Mouse (Mus musculus): ENCODE results near the gene Zkscan8. TPM values are rescaled to one million over a fixed set of nuclear protein-coding genes. Genes with fewer than 3 reads are reported as not detected.
A peak's percentile ranks its signal among the peaks of the same experiment; 100 is the strongest.

The Zkscan8 gene
- polyA plus RNA-seq, 2 experiments: 1.4 to 2.1 TPM

DNA sequence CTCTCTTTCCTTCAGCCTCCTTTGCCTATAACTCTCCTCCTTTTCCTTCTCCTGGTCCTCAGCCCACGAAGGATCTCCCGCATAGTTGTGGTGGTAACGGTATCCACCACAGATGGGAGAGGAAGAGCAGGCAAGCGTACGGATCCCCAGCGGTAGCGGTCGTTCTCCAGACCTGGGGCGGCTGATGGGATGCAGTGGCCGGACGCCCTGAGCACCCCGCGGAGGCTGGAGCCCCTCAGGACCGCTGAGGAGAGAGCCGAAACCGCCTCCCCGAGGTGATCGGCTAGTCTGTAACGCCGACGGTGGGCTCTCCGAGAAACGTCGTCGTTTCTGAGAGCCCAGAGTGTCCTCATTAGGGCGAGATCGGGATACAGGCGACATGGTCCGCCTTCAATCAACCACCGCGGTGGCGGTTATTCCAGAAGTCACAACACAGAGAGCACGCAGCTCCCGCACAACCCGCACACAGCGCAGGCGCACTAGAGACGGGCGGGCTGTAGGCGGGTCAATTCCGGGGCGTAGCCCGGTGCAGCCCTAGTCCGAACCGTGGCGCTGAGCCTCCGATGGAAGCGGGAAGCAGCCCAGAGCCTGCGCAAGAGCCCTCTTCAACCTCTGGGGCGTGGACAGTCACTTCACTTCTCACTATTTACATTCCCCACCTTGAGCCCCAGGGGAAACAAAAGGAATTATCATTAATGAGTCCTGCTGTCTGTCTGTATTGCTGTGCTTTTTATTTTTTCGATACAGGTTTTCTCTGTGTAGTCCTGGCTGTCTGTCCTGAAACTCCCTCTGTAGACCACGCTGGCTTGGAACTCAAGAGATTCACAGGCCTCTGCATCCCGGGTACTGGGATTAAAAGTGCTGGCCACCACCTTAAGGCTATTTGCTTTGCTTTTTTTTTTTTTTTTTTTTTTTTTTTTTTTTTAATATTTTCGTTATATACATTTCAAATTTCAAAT lies 62.6 kb downstream of the Zkscan8 start, which contains the start of gene Nkapl:
TSS of gene Nkapl (minus strand) at position 449 of the 959 bp plus-strand sequence.
- under 1% methylated on average over 54 of the region's 54 CpGs for WGBS (ENCODE audit: insufficient replicate concordance)
- no peak for TF ChIP-seq EP300 (IDR thresholded peaks at IDR 0.05; ENCODE audit: low read depth)
- TF ChIP-seq CTCF (IDR thresholded peaks at IDR 0.05; ENCODE audit: low read depth): peak; percentile 29
- H3K9me3 ChIP-seq (ENCODE audit: control insufficient read depth, low read length): no peaks in the 10 kb centered on the region
- no peaks in the 10 kb centered on the region for H3K36me3 ChIP-seq (replicated peaks; ENCODE audit: control insufficient read depth, insufficient read depth, low read depth)
- H3K4me2 ChIP-seq (ENCODE audit: low read depth): peak within 1 kb of the TSS; percentile 97
- ATAC-seq (ENCODE audit: insufficient read depth): peak; percentile 100
- peak; percentile 81 to 85 (median 82) for DNase-seq (ENCODE audit: low read depth in 3 of 3, low spot score in 3 of 3)
- H3K9ac ChIP-seq (replicated peaks): peak within 1 kb of the TSS; percentile 76
- H3K4me3 ChIP-seq (ENCODE audit: insufficient read depth in 1 of 2, low read depth in 2 of 2, low read length in 2 of 2): peak within 1 kb of the TSS; percentile 64 to 84
- H3K4me1 ChIP-seq (replicated peaks; ENCODE audit: control insufficient read depth in 2 of 2, insufficient read depth in 2 of 2, low read length in 1 of 2): peaks cover 7 to 8% of the 10 kb centered on the region in 2 experiments
- H3K27ac ChIP-seq: no peak within 1 kb of the TSS
- peaks cover 8% of the 10 kb centered on the region for H3K27me3 ChIP-seq (ENCODE audit: control insufficient read depth, insufficient read depth, low read length)

DNA sequence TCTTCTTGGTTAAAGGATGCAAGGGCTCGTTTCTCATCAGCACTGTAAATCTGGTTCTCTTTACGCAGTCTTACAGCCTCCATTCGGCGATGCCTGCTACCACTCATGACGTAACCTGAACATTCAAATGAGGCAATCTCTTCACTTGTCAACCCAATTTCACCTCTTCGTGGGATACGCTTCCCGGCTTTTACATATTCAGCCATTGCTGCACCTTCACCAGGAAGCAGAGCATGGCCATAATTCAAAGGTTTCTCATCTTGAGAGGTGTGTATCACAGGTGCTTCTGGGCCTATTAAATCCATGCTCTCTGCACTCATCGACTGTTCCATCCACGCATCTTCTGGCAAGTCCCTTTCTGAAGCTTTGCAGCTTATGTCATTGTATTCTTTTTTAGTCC lies 63.6 kb downstream of the Zkscan8 start:
- Histone ChIP-seq H3K9ac (replicated peaks) (no peak overlapping the region), H3K4me3 (ENCODE audit: insufficient read depth in 1 of 2, low read depth in 2 of 2, low read length in 2 of 2) (no peak overlapping the region), H3K9me3 (ENCODE audit: control insufficient read depth, low read length) (no peaks in the 10 kb centered on the region), H3K27ac (no peak overlapping the region), H3K4me2 (ENCODE audit: low read depth) (peak overlapping the region; percentile 97), H3K4me1 (replicated peaks; ENCODE audit: control insufficient read depth in 2 of 2, insufficient read depth in 2 of 2, low read length in 1 of 2) (peaks cover 3 to 6% of the 10 kb centered on the region in 2 experiments), H3K36me3 (replicated peaks; ENCODE audit: control insufficient read depth, insufficient read depth, low read depth) (no peaks in the 10 kb centered on the region), H3K27me3 (ENCODE audit: control insufficient read depth, insufficient read depth, low read length) (peaks cover 8% of the 10 kb centered on the region)
- no peak for ATAC-seq (ENCODE audit: insufficient read depth)
- no peak for TF ChIP-seq CTCF (IDR thresholded peaks at IDR 0.05; ENCODE audit: low read depth)
- no peak for TF ChIP-seq EP300 (IDR thresholded peaks at IDR 0.05; ENCODE audit: low read depth)
- no peak for DNase-seq (ENCODE audit: low read depth in 3 of 3, low spot score in 3 of 3)
- 70% methylated on average over 10 of the region's 10 CpGs for WGBS (ENCODE audit: insufficient replicate concordance)

Other genes starting within 250 kb of the Zkscan8 start
- gene Gpx5, start 238.4 kb downstream of the Zkscan8 start, polyA plus RNA-seq (2012; rRNA removed): not detected in 2 replicates
- gene Gpx5, start 238.4 kb downstream of the Zkscan8 start, polyA plus RNA-seq (2014; fragmentation: Nextera tagmentation; extraction: Ambion mirVana): not detected in 2 replicates
- 0.02 TPM in 1 of 2 replicates, not detected in the other for gene Gpx6, start 219.0 kb downstream of the Zkscan8 start, polyA plus RNA-seq (2012; rRNA removed)
- not detected in 2 replicates for gene Gpx6, start 219.0 kb downstream of the Zkscan8 start, polyA plus RNA-seq (2014; fragmentation: Nextera tagmentation; extraction: Ambion mirVana)
- gene Olfr1367, start 184.2 kb downstream of the Zkscan8 start, polyA plus RNA-seq (2012; rRNA removed): not detected in 2 replicates
- gene Olfr1367, start 184.2 kb downstream of the Zkscan8 start, polyA plus RNA-seq (2014; fragmentation: Nextera tagmentation; extraction: Ambion mirVana): not detected in 2 replicates
- 1.2 and 2.5 TPM in 2 replicates for gene Zscan12, start 168.3 kb downstream of the Zkscan8 start, polyA plus RNA-seq (2012; rRNA removed)
- gene Zscan12, start 168.3 kb downstream of the Zkscan8 start, polyA plus RNA-seq (2014; fragmentation: Nextera tagmentation; extraction: Ambion mirVana): 2.9 and 4.0 TPM in 2 replicates
- 18.6 and 24.5 TPM in 2 replicates for gene Zkscan3, start 128.4 kb downstream of the Zkscan8 start, polyA plus RNA-seq (2012; rRNA removed)
- 23.0 and 25.6 TPM in 2 replicates for gene Zkscan3, start 128.4 kb downstream of the Zkscan8 start, polyA plus RNA-seq (2014; fragmentation: Nextera tagmentation; extraction: Ambion mirVana)
- gene Pgbd1, start 90.1 kb downstream of the Zkscan8 start, polyA plus RNA-seq (2012; rRNA removed): 0.94 and 1.3 TPM in 2 replicates
- 1.2 and 2.0 TPM in 2 replicates for gene Pgbd1, start 90.1 kb downstream of the Zkscan8 start, polyA plus RNA-seq (2014; fragmentation: Nextera tagmentation; extraction: Ambion mirVana)
- 7.0 and 9.5 TPM in 2 replicates for gene Zscan26, start 77.4 kb downstream of the Zkscan8 start, polyA plus RNA-seq (2012; rRNA removed)
- gene Zscan26, start 77.4 kb downstream of the Zkscan8 start, polyA plus RNA-seq (2014; fragmentation: Nextera tagmentation; extraction: Ambion mirVana): 4.2 and 4.6 TPM in 2 replicates
- gene Nkapl, start 62.6 kb downstream of the Zkscan8 start, polyA plus RNA-seq (2012; rRNA removed): 0.19 and 0.25 TPM in 2 replicates
- 0.40 and 0.65 TPM in 2 replicates for gene Nkapl, start 62.6 kb downstream of the Zkscan8 start, polyA plus RNA-seq (2014; fragmentation: Nextera tagmentation; extraction: Ambion mirVana)
- gene Zkscan4, start 52.2 kb downstream of the Zkscan8 start, polyA plus RNA-seq (2012; rRNA removed): 0.16 and 0.21 TPM in 2 replicates
- gene Zkscan4, start 52.2 kb downstream of the Zkscan8 start, polyA plus RNA-seq (2014; fragmentation: Nextera tagmentation; extraction: Ambion mirVana): 0.19 and 0.30 TPM in 2 replicates
- gene Gm10065, start 51.7 kb downstream of the Zkscan8 start, polyA plus RNA-seq (2012; rRNA removed): not detected in 2 replicates
- not detected in 2 replicates for gene Gm10065, start 51.7 kb downstream of the Zkscan8 start, polyA plus RNA-seq (2014; fragmentation: Nextera tagmentation; extraction: Ambion mirVana)
- 0.15 and 0.66 TPM in 2 replicates for gene AK157302, start 35.9 kb downstream of the Zkscan8 start, polyA plus RNA-seq (2012; rRNA removed)
- 0.94 and 1.1 TPM in 2 replicates for gene AK157302, start 35.9 kb downstream of the Zkscan8 start, polyA plus RNA-seq (2014; fragmentation: Nextera tagmentation; extraction: Ambion mirVana)
- gene Gm11273, start 29.7 kb downstream of the Zkscan8 start, polyA plus RNA-seq (2012; rRNA removed): 5.7 and 26.8 TPM in 2 replicates
- 5.5 and 6.9 TPM in 2 replicates for gene Gm11273, start 29.7 kb downstream of the Zkscan8 start, polyA plus RNA-seq (2014; fragmentation: Nextera tagmentation; extraction: Ambion mirVana)
- not detected in 2 replicates for gene Olfr1366, start 11.7 kb upstream of the Zkscan8 start, polyA plus RNA-seq (2012; rRNA removed)
- gene Olfr1366, start 11.7 kb upstream of the Zkscan8 start, polyA plus RNA-seq (2014; fragmentation: Nextera tagmentation; extraction: Ambion mirVana): not detected in 2 replicates
- gene Olfr1535, start 28.8 kb upstream of the Zkscan8 start, polyA plus RNA-seq (2012; rRNA removed): not detected in 2 replicates
- not detected in 2 replicates for gene Olfr1535, start 28.8 kb upstream of the Zkscan8 start, polyA plus RNA-seq (2014; fragmentation: Nextera tagmentation; extraction: Ambion mirVana)
- not detected in 2 replicates for gene Olfr1364, start 50.6 kb upstream of the Zkscan8 start, polyA plus RNA-seq (2012; rRNA removed)
- not detected in 2 replicates for gene Olfr1364, start 50.6 kb upstream of the Zkscan8 start, polyA plus RNA-seq (2014; fragmentation: Nextera tagmentation; extraction: Ambion mirVana)
- not detected in 2 replicates for gene Olfr1362, start 82.9 kb upstream of the Zkscan8 start, polyA plus RNA-seq (2012; rRNA removed)
- not detected in 2 replicates for gene Olfr1362, start 82.9 kb upstream of the Zkscan8 start, polyA plus RNA-seq (2014; fragmentation: Nextera tagmentation; extraction: Ambion mirVana)
- not detected in 2 replicates for gene Olfr11, start 111.4 kb upstream of the Zkscan8 start, polyA plus RNA-seq (2012; rRNA removed)
- gene Olfr11, start 111.4 kb upstream of the Zkscan8 start, polyA plus RNA-seq (2014; fragmentation: Nextera tagmentation; extraction: Ambion mirVana): not detected in 2 replicates
- gene Olfr1361, start 132.3 kb upstream of the Zkscan8 start, polyA plus RNA-seq (2012; rRNA removed): not detected in 2 replicates
- not detected in 2 replicates for gene Olfr1361, start 132.3 kb upstream of the Zkscan8 start, polyA plus RNA-seq (2014; fragmentation: Nextera tagmentation; extraction: Ambion mirVana)
- gene Olfr1360, start 146.3 kb upstream of the Zkscan8 start, polyA plus RNA-seq (2012; rRNA removed): not detected in 2 replicates
- not detected in 2 replicates for gene Olfr1360, start 146.3 kb upstream of the Zkscan8 start, polyA plus RNA-seq (2014; fragmentation: Nextera tagmentation; extraction: Ambion mirVana)
- not detected in 2 replicates for gene Olfr1359, start 167.0 kb upstream of the Zkscan8 start, polyA plus RNA-seq (2012; rRNA removed)
- not detected in 2 replicates for gene Olfr1359, start 167.0 kb upstream of the Zkscan8 start, polyA plus RNA-seq (2014; fragmentation: Nextera tagmentation; extraction: Ambion mirVana)
- 16.0 and 24.7 TPM in 2 replicates for gene Hist1h2bl, start 185.0 kb upstream of the Zkscan8 start, polyA plus RNA-seq (2012; rRNA removed)
- gene Hist1h2bl, start 185.0 kb upstream of the Zkscan8 start, polyA plus RNA-seq (2014; fragmentation: Nextera tagmentation; extraction: Ambion mirVana): 2.2 and 4.8 TPM in 2 replicates
- 6.9 and 22.2 TPM in 2 replicates for gene Hist1h2ai, start 185.3 kb upstream of the Zkscan8 start, polyA plus RNA-seq (2012; rRNA removed)
- 15.0 and 22.5 TPM in 2 replicates for gene Hist1h2ai, start 185.3 kb upstream of the Zkscan8 start, polyA plus RNA-seq (2014; fragmentation: Nextera tagmentation; extraction: Ambion mirVana)
- 31.3 and 51.5 TPM in 2 replicates for gene Hist1h3h, start 186.5 kb upstream of the Zkscan8 start, polyA plus RNA-seq (2012; rRNA removed)
- 4.7 and 7.9 TPM in 2 replicates for gene Hist1h3h, start 186.5 kb upstream of the Zkscan8 start, polyA plus RNA-seq (2014; fragmentation: Nextera tagmentation; extraction: Ambion mirVana)
- gene Hist1h2bm, start 190.9 kb upstream of the Zkscan8 start, polyA plus RNA-seq (2012; rRNA removed): 18.2 and 36.3 TPM in 2 replicates
- 4.0 and 5.0 TPM in 2 replicates for gene Hist1h2bm, start 190.9 kb upstream of the Zkscan8 start, polyA plus RNA-seq (2014; fragmentation: Nextera tagmentation; extraction: Ambion mirVana)
- 24.0 and 29.5 TPM in 2 replicates for gene Hist1h4j, start 203.9 kb upstream of the Zkscan8 start, polyA plus RNA-seq (2012; rRNA removed)
- gene Hist1h4j, start 203.9 kb upstream of the Zkscan8 start, polyA plus RNA-seq (2014; fragmentation: Nextera tagmentation; extraction: Ambion mirVana): 0.52 and 1.1 TPM in 2 replicates
- gene Hist1h4k, start 219.4 kb upstream of the Zkscan8 start, polyA plus RNA-seq (2012; rRNA removed): 16.2 and 32.8 TPM in 2 replicates
- 2.7 and 5.5 TPM in 2 replicates for gene Hist1h4k, start 219.4 kb upstream of the Zkscan8 start, polyA plus RNA-seq (2014; fragmentation: Nextera tagmentation; extraction: Ambion mirVana)
- 61.7 and 194 TPM in 2 replicates for gene Hist1h2ak, start 222.7 kb upstream of the Zkscan8 start, polyA plus RNA-seq (2012; rRNA removed)
- gene Hist1h2ak, start 222.7 kb upstream of the Zkscan8 start, polyA plus RNA-seq (2014; fragmentation: Nextera tagmentation; extraction: Ambion mirVana): 11.6 and 13.2 TPM in 2 replicates
- 25.2 and 29.5 TPM in 2 replicates for gene Hist1h2bn, start 223.0 kb upstream of the Zkscan8 start, polyA plus RNA-seq (2012; rRNA removed)
- 5.4 and 5.7 TPM in 2 replicates for gene Hist1h2bn, start 223.0 kb upstream of the Zkscan8 start, polyA plus RNA-seq (2014; fragmentation: Nextera tagmentation; extraction: Ambion mirVana)
- gene Hist1h1b, start 249.5 kb upstream of the Zkscan8 start, polyA plus RNA-seq (2012; rRNA removed): 8.2 and 9.4 TPM in 2 replicates
- 19.7 and 20.6 TPM in 2 replicates for gene Hist1h1b, start 249.5 kb upstream of the Zkscan8 start, polyA plus RNA-seq (2014; fragmentation: Nextera tagmentation; extraction: Ambion mirVana)

Data from liver, embryonic 14.5 days (tissue).